Mouse (Mus musculus): ENCODE measurements at regions not wholly inside any gene's neighbourhood (a gene's known extent, or its start where the extent isn't known, plus 50 kb on each side); places are given as distances from the start of the nearest gene placed in this dataset.

- no peak for ATAC-seq (replicated peaks; ENCODE audit: low FRiP score, poor library complexity, severe bottlenecking)
Measured at GRCm38 (mm10) chr1:80131354-80131753, 86.9 kb downstream of the Fam124b start.

- ATAC-seq (replicated peaks; ENCODE audit: low FRiP score, poor library complexity, severe bottlenecking) = no peak
Measured at GRCm38 (mm10) chr1:80123966-80124365, 94.3 kb downstream of the Fam124b start.

GRCm38 (mm10) chr1:80115913-80116312 is 102.4 kb downstream of the Fam124b start:
- ATAC-seq (replicated peaks; ENCODE audit: low FRiP score, poor library complexity, severe bottlenecking) = no peak

GRCm38 (mm10) chr1:80107747-80108476 is 110.4 kb downstream of the Fam124b start:
- ATAC-seq (replicated peaks; ENCODE audit: low FRiP score, poor library complexity, severe bottlenecking) = no peak

DNA sequence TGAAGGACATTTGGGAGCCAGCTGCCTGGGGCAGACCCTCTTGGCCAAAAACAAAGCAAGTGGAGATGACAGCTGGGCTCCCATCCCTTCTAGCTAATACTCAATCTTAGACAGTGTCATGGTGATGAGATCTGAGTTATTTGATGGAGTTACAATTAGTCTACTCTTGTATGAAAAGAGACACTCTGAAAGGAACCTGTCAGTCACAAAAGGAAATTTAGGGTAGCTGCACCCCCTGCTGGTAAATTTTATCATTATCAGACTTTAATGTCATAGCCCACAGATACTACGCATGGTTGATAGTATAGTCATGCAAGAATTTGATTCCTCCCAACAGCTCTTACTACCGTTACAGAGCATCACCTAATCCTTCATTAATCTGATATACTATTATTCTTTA is 112.0 kb downstream of the Fam124b start:
- peak; percentile 50; the same call in 1 of the 2 replicates for ATAC-seq (replicated peaks; ENCODE audit: low FRiP score, poor library complexity, severe bottlenecking)

DNA sequence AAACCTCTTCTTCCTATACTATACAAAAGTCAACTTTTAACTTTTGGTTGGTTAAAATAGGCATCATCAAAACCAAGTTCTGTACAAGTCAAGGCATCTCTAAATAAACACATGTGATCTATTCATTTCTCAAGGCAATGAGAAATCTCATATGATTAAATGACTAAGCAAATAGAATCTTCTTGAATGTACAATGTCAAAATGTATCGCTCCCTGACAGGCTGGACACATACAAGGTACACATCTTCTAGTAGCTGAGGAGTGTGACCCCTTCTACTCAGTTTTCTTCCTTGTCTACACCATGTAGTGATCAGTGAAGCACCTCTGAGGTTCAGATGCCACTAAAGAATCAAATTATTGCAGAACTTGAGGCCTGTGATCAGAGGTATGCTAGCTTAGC is 120.0 kb downstream of the Fam124b start:
- no peak for ATAC-seq (replicated peaks; ENCODE audit: low FRiP score, poor library complexity, severe bottlenecking)

DNA sequence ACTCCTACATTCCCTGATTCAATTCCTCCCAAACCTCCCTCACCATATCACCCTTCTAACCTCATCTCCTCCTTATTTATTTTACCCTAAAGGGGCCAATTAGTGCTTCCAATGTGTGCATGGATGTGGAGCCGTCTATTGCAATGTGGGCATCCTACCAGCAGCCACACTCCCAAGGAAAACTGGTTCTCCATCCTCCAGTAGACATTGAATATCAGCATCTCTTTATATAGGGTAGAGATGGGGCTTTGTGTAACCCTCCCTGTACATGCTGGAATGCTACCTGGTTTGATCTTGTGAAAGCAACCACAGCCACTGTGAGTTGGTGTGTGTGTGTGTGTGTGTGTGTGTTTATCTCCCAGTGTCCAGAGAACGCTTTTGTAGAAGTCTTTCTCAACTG is 126.5 kb downstream of the Fam124b start:
- ATAC-seq (replicated peaks; ENCODE audit: low FRiP score, poor library complexity, severe bottlenecking) = no peak

DNA sequence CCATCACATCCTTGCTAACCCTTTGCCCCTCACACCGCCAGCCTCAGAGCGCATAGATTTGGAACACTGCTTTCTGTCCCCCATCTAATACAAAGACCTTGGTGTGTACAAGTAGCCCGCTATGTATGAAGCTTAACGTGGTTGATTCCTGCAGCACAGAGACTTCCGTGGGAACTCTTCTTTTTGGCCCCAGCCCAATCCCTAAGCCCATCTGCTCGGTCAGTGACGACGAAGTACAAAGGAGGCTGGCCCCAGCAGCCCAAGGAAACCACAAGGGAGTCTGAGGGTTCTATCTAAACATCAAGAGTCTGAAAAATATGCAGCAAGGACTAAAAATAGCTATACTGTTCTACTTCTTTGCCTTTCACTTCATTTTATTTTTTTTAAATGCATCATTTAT is 126.9 kb downstream of the Fam124b start:
- ATAC-seq (replicated peaks; ENCODE audit: low FRiP score, poor library complexity, severe bottlenecking) = no peak

DNA sequence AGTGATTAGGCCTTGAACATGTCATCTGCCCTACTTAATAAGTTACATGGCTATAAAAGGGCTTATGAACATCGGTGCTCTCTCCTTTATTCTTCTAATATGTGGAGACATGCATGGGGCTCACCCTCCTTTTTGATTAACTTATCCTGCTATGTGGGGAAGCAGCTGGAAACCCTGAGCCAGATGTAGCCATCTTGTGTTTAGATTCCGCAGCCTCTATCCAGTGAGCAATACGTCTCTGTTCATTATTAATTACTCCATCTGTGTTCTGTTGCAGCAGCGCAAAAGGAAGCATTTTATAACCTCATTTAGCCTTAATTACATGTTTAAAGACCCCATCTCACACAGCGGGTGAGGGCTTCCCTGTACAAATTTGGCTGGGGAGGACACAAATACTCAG is 129.6 kb downstream of the Fam124b start:
- ATAC-seq (replicated peaks; ENCODE audit: low FRiP score, poor library complexity, severe bottlenecking) = no peak

DNA sequence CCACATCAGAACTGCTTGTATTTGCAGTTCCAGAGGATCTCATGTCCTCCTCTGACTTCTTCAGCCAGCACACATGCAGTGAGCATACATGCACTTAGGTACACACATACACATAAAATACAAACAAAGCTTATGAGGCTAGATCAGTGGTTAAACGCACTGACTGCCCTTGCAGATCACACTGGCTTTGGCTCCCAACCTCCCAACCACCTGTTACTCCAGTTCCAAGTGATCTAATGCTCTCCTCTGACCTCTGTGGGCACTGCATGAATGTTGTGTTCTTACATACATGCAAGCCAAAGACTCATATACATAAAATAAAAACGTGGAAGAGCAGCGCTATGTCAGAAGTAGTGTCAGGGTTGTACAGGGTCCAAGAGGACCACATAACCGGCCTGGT is 141.9 kb downstream of the Fam124b start:
- no peak for ATAC-seq (replicated peaks; ENCODE audit: low FRiP score, poor library complexity, severe bottlenecking)

- ATAC-seq (replicated peaks; ENCODE audit: low FRiP score, poor library complexity, severe bottlenecking) = no peak
Measured at GRCm38 (mm10) chr1:80074376-80074775, 143.9 kb downstream of the Fam124b start.

DNA sequence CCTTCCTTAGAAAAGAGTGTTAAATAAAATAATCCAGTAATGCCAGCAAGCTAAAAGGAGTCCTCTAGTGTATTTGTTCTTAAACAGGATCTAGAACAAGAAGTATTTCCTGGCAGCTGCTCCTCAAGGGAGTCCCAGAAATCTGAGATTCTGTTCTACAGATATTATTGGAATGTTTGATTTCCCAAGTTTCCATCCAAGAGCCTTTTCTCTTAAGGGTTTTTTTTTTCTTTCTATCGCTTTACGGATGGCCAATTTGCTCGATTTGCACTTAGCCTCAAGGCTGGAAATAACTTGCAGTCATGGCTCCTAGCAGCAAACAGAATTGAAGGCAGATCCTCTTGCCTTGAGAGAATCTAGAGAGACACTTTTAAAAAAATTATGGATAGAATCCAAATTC is 144.3 kb downstream of the Fam124b start:
- no peak for ATAC-seq (replicated peaks; ENCODE audit: low FRiP score, poor library complexity, severe bottlenecking)

- no peak for ATAC-seq (replicated peaks; ENCODE audit: low FRiP score, poor library complexity, severe bottlenecking)
Measured at GRCm38 (mm10) chr1:80069141-80069540, 149.1 kb downstream of the Fam124b start.

- ATAC-seq (replicated peaks; ENCODE audit: low FRiP score, poor library complexity, severe bottlenecking) = no peak
Measured at GRCm38 (mm10) chr1:80062121-80062520, 156.2 kb downstream of the Fam124b start.

GRCm38 (mm10) chr1:80061632-80062031 is 156.6 kb downstream of the Fam124b start:
- ATAC-seq (replicated peaks; ENCODE audit: low FRiP score, poor library complexity, severe bottlenecking) = no peak

- no peak for ATAC-seq (replicated peaks; ENCODE audit: low FRiP score, poor library complexity, severe bottlenecking)
Measured at GRCm38 (mm10) chr1:80045141-80045540, 173.1 kb downstream of the Fam124b start.

GRCm38 (mm10) chr1:80040409-80040808 is 177.9 kb downstream of the Fam124b start:
- ATAC-seq (replicated peaks; ENCODE audit: low FRiP score, poor library complexity, severe bottlenecking) = no peak

DNA sequence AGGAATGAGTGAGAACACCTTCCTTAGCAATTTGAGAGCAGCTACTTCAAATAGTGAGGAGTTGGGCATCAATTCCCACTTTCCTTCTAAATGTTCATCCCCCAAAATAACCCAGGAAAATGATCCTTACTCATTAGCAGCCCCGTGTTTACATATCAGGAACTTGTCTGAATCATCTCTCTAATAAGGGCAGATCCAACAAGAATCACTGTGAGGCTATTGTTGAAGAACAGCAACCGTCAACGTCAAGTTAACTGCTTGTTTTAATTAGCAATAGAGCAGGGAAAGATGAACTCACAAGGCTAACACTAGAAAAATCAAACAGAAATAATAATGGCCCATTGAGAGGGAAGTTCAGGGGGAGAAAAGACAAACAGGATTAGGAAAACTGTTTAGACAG is 178.4 kb downstream of the Fam124b start:
- ATAC-seq (replicated peaks; ENCODE audit: low FRiP score, poor library complexity, severe bottlenecking) = no peak

DNA sequence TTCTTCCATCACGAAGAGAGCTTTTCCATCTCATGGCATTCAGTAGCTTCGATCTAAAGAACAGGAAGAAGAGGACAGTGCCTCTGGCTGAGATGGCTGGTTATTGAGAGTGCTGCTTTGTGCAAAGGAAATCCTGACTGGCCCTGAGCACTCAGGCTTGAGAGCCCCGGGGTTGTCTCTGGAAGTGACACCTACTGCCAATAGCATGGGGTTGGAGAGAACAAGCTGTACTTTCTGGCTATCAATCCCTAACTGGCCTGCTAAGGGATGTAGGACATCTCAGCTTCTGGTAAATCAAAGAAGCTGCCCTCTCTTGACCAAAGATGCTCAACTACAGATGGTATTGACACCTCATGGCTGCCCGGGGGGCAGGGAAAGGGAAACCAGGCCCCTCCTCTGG is 178.2 kb upstream of the Serpine2 start:
- ATAC-seq (replicated peaks; ENCODE audit: low FRiP score, poor library complexity, severe bottlenecking) = no peak

DNA sequence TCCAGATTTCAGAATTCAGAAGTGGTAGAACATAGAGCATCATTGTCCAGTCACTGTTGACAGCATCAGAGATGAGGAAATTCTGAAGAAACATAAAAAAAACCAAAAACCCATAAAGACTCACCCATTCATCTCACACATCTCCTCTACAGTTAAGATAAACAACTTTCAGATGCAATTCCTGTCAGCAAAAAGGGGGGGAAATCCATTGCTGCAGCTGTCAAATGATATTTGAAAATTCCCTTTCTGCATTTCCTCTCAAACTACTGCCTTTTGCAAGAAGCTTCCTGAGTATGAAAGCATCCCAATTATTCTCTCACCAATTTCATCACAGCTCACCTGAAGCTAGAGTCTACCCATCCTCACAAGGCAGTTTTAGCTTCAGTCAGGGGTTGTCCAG is 177.1 kb upstream of the Serpine2 start:
- no peak for ATAC-seq (replicated peaks; ENCODE audit: low FRiP score, poor library complexity, severe bottlenecking)

DNA sequence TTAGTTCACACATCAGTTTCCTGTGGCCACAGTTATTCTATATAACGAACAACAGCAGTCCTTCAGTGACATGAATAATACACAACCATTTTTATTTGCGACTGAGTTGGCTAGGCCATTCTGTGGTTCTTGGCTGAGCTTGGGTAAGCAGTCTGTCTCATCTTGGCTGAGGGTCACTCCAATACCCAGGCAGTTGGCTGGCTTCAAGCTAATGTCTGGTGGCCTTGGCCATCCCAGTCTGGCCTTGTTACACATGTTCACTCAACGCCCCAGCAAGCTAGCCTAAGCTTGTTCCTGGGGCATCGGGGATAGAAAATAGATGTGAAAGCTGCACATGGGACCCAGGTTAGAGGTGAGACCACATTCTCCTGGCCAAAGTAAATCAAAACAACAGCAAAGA is 175.5 kb upstream of the Serpine2 start:
- no peak for ATAC-seq (replicated peaks; ENCODE audit: low FRiP score, poor library complexity, severe bottlenecking)

- no peak for ATAC-seq (replicated peaks; ENCODE audit: low FRiP score, poor library complexity, severe bottlenecking)
Measured at GRCm38 (mm10) chr1:80033522-80033921, 172.5 kb upstream of the Serpine2 start.
